Mouse (Mus musculus): ENCODE data around the gene Gm20388. TPM values are rescaled to one million over a fixed set of nuclear protein-coding genes. Genes with fewer than 3 reads are reported as not detected.

The Gm20388 gene
- total RNA-seq, 1 experiment: 27.0 TPM

GRCm38 (mm10) chr8:120243222-120243621 is 332.6 kb downstream of the Gm20388 start:
- Histone ChIP-seq H3K4me1 (ENCODE audit: control insufficient read depth in 2 of 2, insufficient read depth in 2 of 2, low read length in 2 of 2, poor library complexity in 1 of 2) (no peaks in the 10 kb centered on the region), H3K9me3 (ENCODE audit: control insufficient read depth, insufficient read depth, low read depth, low read length) (no peaks in the 10 kb centered on the region), H3K4me3 (ENCODE audit: insufficient read depth in 1 of 2, low read depth in 1 of 2, low read length in 2 of 2, poor library complexity in 1 of 2, severe bottlenecking in 1 of 2) (no peak overlapping the region), H3K27ac (ENCODE audit: insufficient read depth, low read depth, low read length, poor library complexity, severe bottlenecking) (no peak overlapping the region), H3K9ac (ENCODE audit: insufficient read depth, low read depth, low read length, poor library complexity, severe bottlenecking) (no peak overlapping the region), H3K36me3 (ENCODE audit: control insufficient read depth, insufficient read depth, low read length, poor library complexity, severe bottlenecking) (no peaks in the 10 kb centered on the region)
- DNase-seq (ENCODE audit: low read depth, low spot score): no peak
- in situ Hi-C loops (cut with MboI; ENCODE audit: low sequenced_read_pairs in 2 of 2, unreplicated experiment in 2 of 2): no loop called here
- TF ChIP-seq ZNF384 (IDR thresholded peaks at IDR 0.05; ENCODE audit: low read depth, low read length): no peak
- TF ChIP-seq ZC3H11A (IDR thresholded peaks at IDR 0.05; ENCODE audit: borderline replicate concordance, low read depth, low read length): no peak

DNA sequence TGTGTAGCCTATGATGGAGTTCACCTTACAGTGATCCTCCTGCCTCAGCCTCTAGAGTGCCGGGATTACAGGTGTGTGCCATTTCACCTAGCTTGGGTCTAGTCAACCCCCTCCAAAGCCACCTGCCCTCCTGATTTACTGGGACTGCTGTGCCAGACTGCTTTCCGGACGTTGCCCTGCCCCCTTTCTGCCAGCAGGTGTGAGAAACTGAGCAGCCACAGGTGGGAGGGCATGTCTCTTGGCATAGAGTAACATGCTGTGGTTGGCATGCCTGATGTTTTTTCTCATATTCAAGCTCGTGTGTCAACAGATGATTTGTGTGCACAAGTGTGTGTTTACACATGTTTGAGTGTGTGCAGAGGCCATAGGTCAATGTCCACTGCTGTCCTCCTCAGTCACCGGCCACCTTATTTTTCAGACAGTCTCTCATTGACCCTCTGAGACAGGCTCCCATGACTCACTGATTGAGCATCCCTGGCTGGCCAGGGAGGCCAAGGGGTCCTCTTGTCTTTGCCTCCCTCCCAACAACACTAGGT is 333.3 kb downstream of the Gm20388 start:
- H3K36me3 ChIP-seq (ENCODE audit: control insufficient read depth, insufficient read depth, low read length, poor library complexity, severe bottlenecking): no peaks in the 10 kb centered on the region
- H3K9ac ChIP-seq (ENCODE audit: insufficient read depth, low read depth, low read length, poor library complexity, severe bottlenecking): no peak overlapping the region
- no peak overlapping the region for H3K4me3 ChIP-seq (ENCODE audit: insufficient read depth in 1 of 2, low read depth in 1 of 2, low read length in 2 of 2, poor library complexity in 1 of 2, severe bottlenecking in 1 of 2)
- no peaks in the 10 kb centered on the region for H3K4me1 ChIP-seq (ENCODE audit: control insufficient read depth in 2 of 2, insufficient read depth in 2 of 2, low read length in 2 of 2, poor library complexity in 1 of 2)
- H3K27ac ChIP-seq (ENCODE audit: insufficient read depth, low read depth, low read length, poor library complexity, severe bottlenecking): no peak overlapping the region
- no peaks in the 10 kb centered on the region for H3K9me3 ChIP-seq (ENCODE audit: control insufficient read depth, insufficient read depth, low read depth, low read length)
- no peak for TF ChIP-seq ZC3H11A (IDR thresholded peaks at IDR 0.05; ENCODE audit: borderline replicate concordance, low read depth, low read length)
- TF ChIP-seq MAFK (IDR thresholded peaks at IDR 0.05; ENCODE audit: insufficient read depth, low read depth, low read length): no peak
- no peak for TF ChIP-seq HCFC1 (IDR thresholded peaks at IDR 0.05; ENCODE audit: borderline replicate concordance, insufficient read depth, low read length)
- no peak for TF ChIP-seq ZNF384 (IDR thresholded peaks at IDR 0.05; ENCODE audit: low read depth, low read length)
- TF ChIP-seq CHD2 (IDR thresholded peaks at IDR 0.05; ENCODE audit: low read depth, low read length): no peak
- no peak for DNase-seq (ENCODE audit: low read depth, low spot score)
- in situ Hi-C loops (cut with MboI; ENCODE audit: low sequenced_read_pairs in 2 of 2, unreplicated experiment in 2 of 2): no loop called here

- no peak for DNase-seq (ENCODE audit: low read depth, low spot score)
- in situ Hi-C loops (cut with MboI; ENCODE audit: low sequenced_read_pairs in 2 of 2, unreplicated experiment in 2 of 2): no loop called here
- Histone ChIP-seq H3K4me1 (ENCODE audit: control insufficient read depth in 2 of 2, insufficient read depth in 2 of 2, low read length in 2 of 2, poor library complexity in 1 of 2) (no peaks in the 10 kb centered on the region), H3K36me3 (ENCODE audit: control insufficient read depth, insufficient read depth, low read length, poor library complexity, severe bottlenecking) (no peaks in the 10 kb centered on the region), H3K9me3 (ENCODE audit: control insufficient read depth, insufficient read depth, low read depth, low read length) (no peaks in the 10 kb centered on the region), H3K4me3 (ENCODE audit: insufficient read depth in 1 of 2, low read depth in 1 of 2, low read length in 2 of 2, poor library complexity in 1 of 2, severe bottlenecking in 1 of 2) (no peak overlapping the region), H3K9ac (ENCODE audit: insufficient read depth, low read depth, low read length, poor library complexity, severe bottlenecking) (no peak overlapping the region), H3K27ac (ENCODE audit: insufficient read depth, low read depth, low read length, poor library complexity, severe bottlenecking) (no peak overlapping the region)
- TF ChIP-seq CHD2 (IDR thresholded peaks at IDR 0.05; ENCODE audit: low read depth, low read length) (no peak), ZNF384 (IDR thresholded peaks at IDR 0.05; ENCODE audit: low read depth, low read length) (no peak), MAFK (IDR thresholded peaks at IDR 0.05; ENCODE audit: insufficient read depth, low read depth, low read length) (no peak), ZC3H11A (IDR thresholded peaks at IDR 0.05; ENCODE audit: borderline replicate concordance, low read depth, low read length) (no peak), HCFC1 (IDR thresholded peaks at IDR 0.05; ENCODE audit: borderline replicate concordance, insufficient read depth, low read length) (no peak)
Measured at GRCm38 (mm10) chr8:120244553-120244952, 333.9 kb downstream of the Gm20388 start.

GRCm38 (mm10) chr8:120247618-120248017 is 337.0 kb downstream of the Gm20388 start:
- TF ChIP-seq ZNF384 (IDR thresholded peaks at IDR 0.05; ENCODE audit: low read depth, low read length): no peak
- no peak for TF ChIP-seq CHD2 (IDR thresholded peaks at IDR 0.05; ENCODE audit: low read depth, low read length)
- no peak for TF ChIP-seq HCFC1 (IDR thresholded peaks at IDR 0.05; ENCODE audit: borderline replicate concordance, insufficient read depth, low read length)
- no peak for TF ChIP-seq ZC3H11A (IDR thresholded peaks at IDR 0.05; ENCODE audit: borderline replicate concordance, low read depth, low read length)
- TF ChIP-seq MAFK (IDR thresholded peaks at IDR 0.05; ENCODE audit: insufficient read depth, low read depth, low read length): no peak
- in situ Hi-C loops (cut with MboI; ENCODE audit: low sequenced_read_pairs in 2 of 2, unreplicated experiment in 2 of 2): no loop called here
- Histone ChIP-seq H3K27ac (ENCODE audit: insufficient read depth, low read depth, low read length, poor library complexity, severe bottlenecking) (no peak overlapping the region), H3K9me3 (ENCODE audit: control insufficient read depth, insufficient read depth, low read depth, low read length) (no peaks in the 10 kb centered on the region), H3K36me3 (ENCODE audit: control insufficient read depth, insufficient read depth, low read length, poor library complexity, severe bottlenecking) (no peaks in the 10 kb centered on the region), H3K4me3 (ENCODE audit: insufficient read depth in 1 of 2, low read depth in 1 of 2, low read length in 2 of 2, poor library complexity in 1 of 2, severe bottlenecking in 1 of 2) (no peak overlapping the region), H3K9ac (ENCODE audit: insufficient read depth, low read depth, low read length, poor library complexity, severe bottlenecking) (no peak overlapping the region), H3K4me1 (ENCODE audit: control insufficient read depth in 2 of 2, insufficient read depth in 2 of 2, low read length in 2 of 2, poor library complexity in 1 of 2) (peaks cover 2 to 5% of the 10 kb centered on the region in 2 experiments; a peak in 1 of 4 replicates)
- no peak for DNase-seq (ENCODE audit: low read depth, low spot score)

DNA sequence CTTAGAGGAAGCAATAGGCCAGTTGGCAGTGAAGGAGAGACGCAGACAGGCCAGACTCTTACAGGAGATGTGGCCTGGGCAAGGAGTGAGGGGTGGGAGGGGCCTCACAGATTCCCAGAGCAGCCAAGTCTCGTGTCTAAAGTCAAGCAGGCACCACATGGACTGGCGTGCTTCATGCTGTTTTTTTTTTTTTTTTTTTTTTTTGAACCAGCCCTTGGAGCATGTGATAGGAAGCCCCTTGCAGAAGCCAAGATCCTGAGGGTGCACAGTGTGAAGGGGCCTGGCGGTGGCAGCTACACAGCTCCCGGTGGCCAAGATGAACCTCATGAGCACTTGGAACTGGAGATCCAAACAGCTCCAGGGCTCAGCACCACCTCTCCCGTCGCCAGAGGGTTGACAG is 337.4 kb downstream of the Gm20388 start:
- in situ Hi-C loops (cut with MboI; ENCODE audit: low sequenced_read_pairs in 2 of 2, unreplicated experiment in 2 of 2): no loop called here
- no peak overlapping the region for H3K27ac ChIP-seq (ENCODE audit: insufficient read depth, low read depth, low read length, poor library complexity, severe bottlenecking)
- DNase-seq (ENCODE audit: low read depth, low spot score): no peak

More for the DNA sequence above, 337.4 kb downstream of the Gm20388 start:
- no peak overlapping the region for H3K9ac ChIP-seq (ENCODE audit: insufficient read depth, low read depth, low read length, poor library complexity, severe bottlenecking)
- no peaks in the 10 kb centered on the region for H3K36me3 ChIP-seq (ENCODE audit: control insufficient read depth, insufficient read depth, low read length, poor library complexity, severe bottlenecking)
- peaks cover 2 to 5% of the 10 kb centered on the region in 2 experiments; a peak in 1 of 4 replicates for H3K4me1 ChIP-seq (ENCODE audit: control insufficient read depth in 2 of 2, insufficient read depth in 2 of 2, low read length in 2 of 2, poor library complexity in 1 of 2)
- no peak overlapping the region for H3K4me3 ChIP-seq (ENCODE audit: insufficient read depth in 1 of 2, low read depth in 1 of 2, low read length in 2 of 2, poor library complexity in 1 of 2, severe bottlenecking in 1 of 2)
- no peaks in the 10 kb centered on the region for H3K9me3 ChIP-seq (ENCODE audit: control insufficient read depth, insufficient read depth, low read depth, low read length)
- TF ChIP-seq MAFK (IDR thresholded peaks at IDR 0.05; ENCODE audit: insufficient read depth, low read depth, low read length) (no peak), ZNF384 (IDR thresholded peaks at IDR 0.05; ENCODE audit: low read depth, low read length) (peak; percentile 53; the same call in 1 of the 2 replicates)
